Mouse (Mus musculus) liver, adult (tissue): Measurements from ENCODE around the gene Ghr.

ENCODE experiments used
- GATA4 ChIP-seq: IDR thresholded peaks from 2 replicates; pipeline ENCODE4 v1.6.1; 2014; ENCODE audit warnings: mild to moderate bottlenecking, low read length; ENCODE audit not compliant: insufficient replicate concordance

Gene Ghr

DNA sequence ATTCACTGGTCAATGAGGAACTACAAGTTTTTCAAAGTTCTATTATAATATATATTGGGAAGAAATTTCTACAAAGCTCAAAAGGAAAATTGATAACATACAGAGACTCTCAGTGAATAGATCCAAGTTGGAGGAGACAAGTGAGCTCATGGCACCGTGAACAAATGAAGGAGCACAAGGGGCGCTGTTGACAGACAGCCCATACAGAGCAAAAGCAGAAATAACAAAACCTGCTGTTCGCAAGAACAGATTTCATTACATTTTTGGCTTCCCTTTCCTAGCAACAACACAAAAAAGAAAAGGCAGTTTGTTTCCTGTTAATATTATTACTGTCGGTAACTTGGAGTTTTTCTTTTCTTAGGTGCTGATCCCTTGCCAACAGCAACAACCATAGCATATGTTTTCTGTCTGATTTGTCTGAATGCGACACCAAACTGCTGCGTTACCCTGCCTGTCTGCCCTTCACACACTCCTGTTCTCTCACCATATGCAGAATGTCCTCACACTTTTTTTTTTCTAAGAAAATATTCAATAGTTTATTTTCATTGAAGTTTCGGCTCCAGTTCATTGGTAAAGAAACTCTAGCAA lies 19.3 kb downstream of the Ghr start:
- no peak for TF ChIP-seq GATA4

DNA sequence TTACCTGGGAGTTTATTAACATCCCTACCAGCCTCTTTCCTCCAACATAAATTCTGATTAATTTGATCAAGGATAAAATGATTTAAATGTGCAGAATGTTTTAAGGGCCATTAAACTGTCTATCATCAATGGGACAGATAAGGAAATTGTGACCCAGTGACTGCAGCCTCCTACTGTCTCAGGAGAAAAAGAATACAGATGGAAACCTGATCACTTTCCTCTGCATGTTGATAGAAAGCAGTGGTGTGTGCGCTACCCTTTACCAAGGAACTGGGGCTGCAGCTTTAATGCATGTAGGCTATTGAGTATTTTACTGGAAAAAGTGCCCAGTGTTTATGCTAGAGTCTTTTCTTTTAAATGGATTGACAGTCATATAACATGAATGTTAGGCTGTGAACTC lies 19.8 kb downstream of the Ghr start:
- TF ChIP-seq GATA4, result no peak

DNA sequence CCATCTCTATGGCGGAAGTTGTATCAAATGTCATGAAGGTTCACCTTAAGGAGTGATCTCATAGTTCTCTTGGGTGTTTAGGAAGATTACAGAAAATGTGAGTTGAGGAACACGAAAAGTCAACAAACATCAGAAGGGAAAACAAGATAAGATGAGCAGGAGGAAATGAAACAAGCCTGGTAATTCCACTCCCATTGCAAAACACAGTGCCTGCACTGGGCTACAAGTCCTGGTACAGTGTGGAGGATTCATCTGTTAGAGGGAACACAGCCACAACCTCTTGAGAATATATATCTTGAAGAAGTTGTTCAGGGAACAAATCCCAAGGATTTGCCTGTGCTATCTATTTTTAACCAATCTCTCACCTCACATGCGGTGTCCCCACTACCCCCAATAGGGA lies 24.8 kb downstream of the Ghr start:
- no peak for TF ChIP-seq GATA4

DNA sequence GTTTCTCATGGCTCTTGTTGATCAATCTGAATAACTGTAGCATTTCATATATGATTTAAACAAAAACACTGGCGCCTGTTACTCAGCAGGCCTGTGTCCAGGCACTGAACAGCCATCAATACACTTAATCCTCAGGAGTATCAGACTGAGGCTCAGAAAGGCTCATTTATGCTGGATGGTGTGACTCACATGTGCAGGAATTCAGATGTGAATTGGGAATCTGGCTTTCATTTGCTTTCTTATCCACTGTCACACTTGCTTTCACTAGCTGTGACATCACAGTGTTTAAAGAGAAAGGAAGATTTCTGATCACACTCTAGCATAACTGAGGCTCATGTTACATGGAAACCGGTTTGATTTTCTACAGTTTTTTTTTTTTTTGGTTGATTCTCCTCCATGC lies 39.0 kb downstream of the Ghr start:
- TF ChIP-seq GATA4, result no peak

DNA sequence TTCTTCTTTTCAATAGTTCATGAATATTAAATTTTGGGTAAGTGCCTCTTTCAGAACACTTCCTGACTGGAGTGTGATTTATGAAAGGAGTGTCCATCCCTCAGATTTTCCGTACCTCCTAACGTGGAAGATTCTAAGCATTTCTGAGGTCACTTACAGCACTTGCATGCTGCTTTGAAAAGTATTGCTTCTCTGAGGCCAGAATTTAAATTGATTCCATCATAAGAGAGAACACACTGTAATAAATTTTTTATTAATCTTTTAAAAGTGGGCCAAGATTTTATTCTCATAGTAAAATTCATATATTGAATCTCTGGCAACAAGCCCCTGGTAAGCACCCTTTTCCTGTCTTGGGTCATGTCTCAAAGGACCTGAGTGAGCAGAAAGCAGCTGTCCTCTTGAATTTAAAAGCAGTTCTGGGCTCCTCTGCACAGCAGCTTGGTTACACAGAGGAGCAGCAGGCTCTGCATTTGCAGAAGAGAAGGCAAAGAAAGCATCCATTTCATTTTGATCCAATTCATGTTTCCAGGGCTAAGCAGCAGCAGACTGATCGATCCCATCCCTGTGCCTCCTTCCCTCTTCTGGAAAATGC lies 46.9 kb downstream of the Ghr start:
- no peak for TF ChIP-seq GATA4

DNA sequence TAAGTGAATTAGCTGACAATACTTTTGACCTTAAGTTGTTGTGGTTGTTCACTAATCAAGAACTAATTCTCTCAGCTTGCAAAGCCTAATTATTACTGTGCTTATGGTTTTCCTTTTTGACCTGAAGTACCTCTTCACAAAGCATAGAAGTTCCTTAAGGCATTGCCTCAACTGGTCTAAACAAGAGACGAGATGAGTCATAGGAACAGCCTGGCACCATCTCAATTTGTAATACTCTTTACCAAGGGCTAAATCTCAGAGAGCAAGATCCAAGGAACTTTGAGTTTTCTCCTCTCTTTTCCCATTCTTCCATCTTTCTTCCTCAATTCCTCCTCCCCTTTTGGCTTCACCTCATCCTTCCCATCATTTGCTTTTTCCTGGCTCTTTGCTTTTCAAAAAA lies 69.3 kb downstream of the Ghr start:
- TF ChIP-seq GATA4, result no peak

DNA sequence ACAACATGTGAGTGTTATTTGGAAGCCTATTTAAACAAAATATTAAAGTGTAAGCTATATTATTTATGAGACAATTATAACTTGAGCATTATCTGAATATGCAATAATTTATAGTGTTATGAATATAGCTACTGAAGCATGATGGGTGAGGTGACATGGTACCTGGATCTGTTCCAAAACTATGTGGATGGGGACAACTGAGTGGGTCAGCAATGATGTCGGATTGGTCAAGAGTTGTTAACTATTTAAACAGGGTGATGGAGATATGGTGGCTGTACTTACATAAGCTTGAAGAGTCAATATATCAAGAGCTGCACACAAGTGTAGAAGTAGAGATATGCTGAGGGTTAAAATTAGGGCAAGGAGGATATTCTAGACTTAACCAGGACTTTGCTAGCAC lies 70.9 kb downstream of the Ghr start:
- TF ChIP-seq GATA4, result no peak

DNA sequence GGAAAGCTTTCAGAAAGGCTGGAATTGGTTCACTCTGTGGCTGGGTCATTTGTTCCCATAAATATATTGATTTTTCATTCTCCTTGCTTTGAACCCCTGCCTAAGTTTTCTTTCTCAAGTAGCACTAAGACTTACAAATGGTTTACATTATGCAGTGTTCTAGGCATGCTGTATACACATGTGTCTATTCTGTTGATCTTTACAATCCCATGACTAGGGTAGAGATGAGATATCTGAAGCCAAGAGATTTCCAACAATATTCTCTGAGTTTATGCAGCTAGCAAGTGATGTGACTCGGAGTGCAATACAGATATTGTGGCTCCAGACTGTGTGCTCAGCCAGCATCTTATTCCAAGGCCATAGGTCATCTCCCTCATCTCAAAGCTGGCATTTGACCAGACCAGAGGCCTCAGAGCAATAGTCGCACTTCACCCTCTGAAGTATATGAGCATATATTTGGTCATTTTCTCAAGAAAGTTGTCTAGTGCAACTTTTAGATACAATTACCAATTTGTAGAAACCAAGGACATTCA lies 71.6 kb downstream of the Ghr start:
- no peak for TF ChIP-seq GATA4

DNA sequence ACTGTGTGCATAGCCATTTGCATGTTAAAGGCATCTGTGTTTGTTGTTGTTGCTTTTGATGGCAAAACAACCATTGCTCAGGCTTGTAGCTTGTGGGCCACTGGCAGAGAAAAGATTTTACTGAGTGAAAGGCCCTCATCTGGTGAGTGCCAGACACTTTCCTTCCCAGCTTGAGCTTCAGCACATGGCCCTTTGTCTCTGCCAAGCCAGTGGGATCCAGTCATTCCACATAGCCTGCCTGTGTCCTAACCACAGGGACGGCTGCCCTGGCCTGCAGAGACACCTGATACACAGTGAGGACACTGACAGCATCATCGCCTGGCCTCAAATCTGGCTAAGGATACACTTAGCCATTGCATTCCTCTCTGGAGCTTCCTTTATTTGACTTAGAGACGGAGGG lies 74.2 kb downstream of the Ghr start:
- TF ChIP-seq GATA4, result no peak

DNA sequence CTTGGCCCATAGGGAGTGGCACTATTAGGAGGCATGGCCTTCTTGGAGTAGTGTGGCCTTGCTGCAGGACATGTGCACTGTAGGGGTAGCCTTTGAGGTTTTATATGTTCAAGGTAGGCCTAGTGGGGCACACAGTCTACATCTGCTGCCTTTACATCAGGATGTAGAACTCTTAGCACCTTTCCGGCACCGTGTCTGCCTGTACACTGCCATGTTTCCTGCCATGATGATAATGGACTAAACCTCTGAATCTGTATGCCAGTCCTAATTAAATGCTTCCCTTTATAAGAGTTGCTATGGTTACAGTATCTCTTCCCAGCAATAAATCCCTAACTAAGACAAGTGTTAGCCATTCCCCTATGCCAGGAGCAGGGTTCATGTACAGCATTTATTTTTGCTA lies 76.0 kb downstream of the Ghr start:
- TF ChIP-seq GATA4, result no peak

DNA sequence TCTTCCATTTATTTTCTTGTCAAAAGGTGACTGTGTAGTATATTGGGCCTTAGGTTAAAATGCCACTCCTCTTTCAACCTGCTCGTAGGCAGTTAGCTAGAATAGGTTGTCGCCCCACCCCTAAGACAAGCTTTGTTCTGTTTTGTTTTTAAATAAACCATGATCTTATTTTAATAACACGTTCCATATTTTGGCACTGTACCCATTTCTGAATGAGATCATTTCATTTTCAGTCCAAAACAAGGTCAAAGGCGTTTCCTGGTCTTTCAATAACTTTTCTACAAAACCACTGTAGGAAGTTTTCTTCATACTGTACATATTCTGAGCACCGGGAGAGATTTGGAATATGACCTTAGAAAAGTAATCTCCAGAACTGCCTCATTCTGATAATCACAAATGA lies 78.6 kb downstream of the Ghr start:
- TF ChIP-seq GATA4, result no peak

DNA sequence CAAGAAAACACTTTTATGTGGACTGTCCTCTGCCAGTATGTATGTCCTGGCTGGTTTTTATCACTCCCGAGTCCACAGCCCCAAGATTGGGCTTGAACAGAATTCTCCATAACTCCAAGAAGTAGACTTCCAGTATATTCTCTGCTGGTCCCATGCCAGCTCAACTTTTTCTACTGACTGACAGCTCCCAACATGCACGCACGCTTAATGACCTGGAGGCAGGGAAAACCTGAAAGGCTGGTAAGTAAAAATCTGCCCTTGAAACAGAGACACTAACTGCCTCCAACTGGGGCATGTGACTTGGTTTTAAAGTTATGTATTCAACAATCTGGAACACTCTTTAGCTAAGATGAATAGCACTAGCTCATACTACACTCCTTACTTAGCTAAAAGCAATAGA lies 81.6 kb downstream of the Ghr start:
- no peak for TF ChIP-seq GATA4

DNA sequence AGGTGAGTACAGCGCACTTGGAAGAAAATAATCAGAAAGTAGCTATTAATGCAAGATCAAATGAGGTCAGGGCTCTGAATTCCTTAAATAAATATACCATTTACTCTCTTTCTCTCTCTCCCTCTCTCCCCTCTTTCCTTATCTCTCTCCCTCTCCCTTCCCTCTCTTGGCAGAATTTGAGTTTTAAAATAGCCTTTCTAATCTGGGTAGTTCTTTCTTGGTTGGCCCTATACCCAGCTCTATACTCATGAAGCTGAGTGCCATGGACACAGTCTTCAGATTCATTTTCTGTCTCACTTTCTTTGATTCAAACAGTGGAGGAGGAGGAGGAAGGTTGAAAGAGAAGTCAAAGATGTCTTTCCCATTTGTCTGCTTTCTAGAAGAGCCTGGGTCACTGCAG lies 84.3 kb downstream of the Ghr start:
- TF ChIP-seq GATA4, result no peak

DNA sequence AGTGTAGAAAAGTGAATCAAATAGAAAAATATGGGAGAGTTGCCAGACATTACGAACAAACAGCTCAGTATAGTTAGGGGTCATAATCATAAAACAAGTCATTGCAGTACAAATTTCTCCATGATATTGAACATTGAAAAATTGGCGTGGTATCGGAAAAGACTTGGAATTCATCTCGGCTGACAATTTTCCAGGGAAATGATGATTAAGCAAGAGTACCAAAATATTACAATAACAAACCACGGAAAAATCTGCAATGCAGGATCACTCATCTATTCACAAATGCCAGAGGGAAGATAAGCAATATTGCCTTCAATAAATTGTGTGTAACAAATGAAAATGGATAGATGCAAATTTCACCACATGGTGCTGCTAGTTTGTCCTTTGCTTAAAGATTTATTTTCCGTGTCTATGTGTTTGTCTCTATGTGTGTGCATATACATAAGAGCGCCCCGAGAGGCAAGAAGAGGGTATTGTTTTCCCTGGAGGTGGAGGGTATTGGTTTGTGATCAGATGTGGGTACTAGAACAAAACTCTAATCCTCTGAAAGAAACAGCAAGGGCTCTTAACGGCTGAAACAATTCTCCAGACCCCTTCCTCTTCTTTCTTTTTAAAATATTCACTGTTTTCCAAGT lies 85.2 kb downstream of the Ghr start:
- TF ChIP-seq GATA4, result no peak

DNA sequence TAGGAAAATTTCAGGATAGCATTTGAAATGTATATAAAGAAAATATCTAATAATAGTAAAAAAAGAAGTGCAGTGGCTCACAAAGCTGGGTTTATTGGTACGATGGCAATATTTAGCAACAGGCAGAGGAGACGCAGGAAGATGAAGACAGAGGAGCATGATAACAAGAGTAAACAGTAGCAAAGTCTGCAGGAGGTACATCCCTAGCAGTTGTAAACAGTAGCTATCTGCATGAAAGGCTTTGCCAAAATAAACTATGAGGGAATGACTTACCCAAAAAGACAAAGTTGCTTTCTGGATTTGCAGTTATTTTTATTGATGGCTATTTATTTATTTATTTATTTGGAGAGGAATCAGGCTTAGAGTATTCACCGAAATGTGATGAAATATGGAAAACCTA lies 92.4 kb downstream of the Ghr start:
- TF ChIP-seq GATA4, result peak; percentile 99

DNA sequence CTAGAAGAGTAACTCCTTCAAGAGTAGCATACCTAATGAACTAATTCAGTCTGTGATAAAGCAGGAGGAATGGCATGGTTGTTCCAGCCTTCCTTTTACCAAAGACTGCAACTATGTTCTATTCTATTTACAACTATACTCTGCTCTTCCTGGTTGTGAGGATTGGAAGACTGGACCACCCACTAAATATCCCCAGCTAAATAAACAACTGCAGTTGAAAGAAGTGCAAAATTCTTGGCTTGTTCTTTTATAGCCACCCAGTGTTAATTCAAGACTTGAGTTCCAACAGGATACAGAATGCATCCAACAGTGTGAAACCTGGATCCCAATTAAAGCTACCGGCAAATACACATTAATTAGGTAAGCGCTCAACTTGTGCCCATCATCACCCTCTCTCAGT lies 93.3 kb downstream of the Ghr start:
- TF ChIP-seq GATA4, result no peak

DNA sequence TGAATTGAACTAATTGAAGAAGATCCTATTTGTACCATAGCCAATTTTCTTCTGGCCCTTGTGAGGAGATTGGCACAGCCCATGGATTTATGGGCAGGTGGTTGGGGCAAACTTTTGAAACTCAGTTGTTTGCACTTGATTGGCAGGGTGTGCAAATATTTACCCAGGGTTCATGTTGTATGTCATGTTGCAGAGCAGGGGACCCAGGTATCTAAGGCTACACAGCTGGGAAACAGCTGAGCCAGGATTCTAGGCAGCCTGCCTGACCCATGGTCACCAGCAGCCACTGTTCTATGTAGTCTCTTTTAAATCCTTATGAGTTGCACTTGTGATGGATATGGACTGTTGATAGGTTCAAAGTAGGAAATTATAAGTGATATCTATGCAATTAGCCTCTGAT lies 94.1 kb downstream of the Ghr start:
- TF ChIP-seq GATA4, result peak; percentile 13; the same call in 1 of the 2 replicates
